Comparison of ENCODE assay signal across 8 mouse cellular contexts in genomic region chr6:14900579-14901021, GRCm38 (mm10). TPM values are rescaled to one million over a fixed set of nuclear protein-coding genes. Genes with fewer than 3 reads are reported as not detected.
A peak's percentile ranks its signal among the peaks of the same experiment; 100 is the strongest.
DNase-seq lines count a peak whose midpoint lies in the region; ATAC-seq and TF ChIP-seq lines count a peak whose summit lies in the region.

No protein-coding gene starts in this region.

- WGBS in hindbrain, embryonic 11.5 days = 1% methylated on average over 20 of the region's 20 CpGs

- peak; percentile 54 for DNase-seq in ES-E14 (ENCODE audit: low read depth, low spot score)
- DNase-seq in cerebellum, adult 9-11 months = peak; percentile 22
- DNase-seq in frontal cortex, postnatal 14 days (ENCODE audit: low spot score in 2 of 2) = peak; percentile 60
- peak; percentile 82 for DNase-seq in hindbrain, embryonic 11.5 days (ENCODE audit: low spot score)
- DNase-seq in layer of hippocampus, postnatal 25 days (ENCODE audit: extremely low spot score in 1 of 2, low spot score in 1 of 2) = peak; percentile 39 to 41
- DNase-seq in lung, postnatal 10 days = peak; percentile 83
- DNase-seq in right cerebral cortex, postnatal 25 days = peak; percentile 75

- peak overlapping the region; percentile 71 to 72 for H3K4me3 ChIP-seq in ES-E14 (ENCODE audit: insufficient read depth in 1 of 2, low read depth in 1 of 2, low read length in 2 of 2, poor library complexity in 1 of 2, severe bottlenecking in 1 of 2)
- peak overlapping the region; percentile 76 for H3K4me3 ChIP-seq in hindbrain, embryonic 11.5 days (ENCODE audit: low read depth, low read length)

- H3K27ac ChIP-seq in ES-E14 (ENCODE audit: insufficient read depth, low read depth, low read length, poor library complexity, severe bottlenecking) = no peak overlapping the region
- peak overlapping the region; percentile 77 for H3K27ac ChIP-seq in hindbrain, embryonic 11.5 days (ENCODE audit: low read depth, low read length)

- peak overlapping the region; percentile 47; the same call in 1 of the 2 replicates for H3K9ac ChIP-seq in ES-E14 (ENCODE audit: insufficient read depth, low read depth, low read length, poor library complexity, severe bottlenecking)
- H3K9ac ChIP-seq in hindbrain, embryonic 11.5 days (ENCODE audit: low read depth, low read length) = peak overlapping the region; percentile 79

- H3K4me1 ChIP-seq in ES-E14 (ENCODE audit: control insufficient read depth in 2 of 2, insufficient read depth in 2 of 2, low read length in 2 of 2, poor library complexity in 1 of 2) = peaks cover 0 to 3% of the 10 kb centered on the region in 2 experiments; a peak in 1 of 4 replicates
- peaks cover 8% of the 10 kb centered on the region for H3K4me1 ChIP-seq in hindbrain, embryonic 11.5 days (replicated peaks; ENCODE audit: control insufficient read depth, insufficient read depth, low read length)

- peak; percentile 85 for ATAC-seq in hindbrain, embryonic 11.5 days (ENCODE audit: low FRiP score)
- ATAC-seq in erythroid progenitor cell, adult 5-6 weeks (replicated peaks; ENCODE audit: low FRiP score, poor library complexity, severe bottlenecking) = no peak

- H3K9me3 ChIP-seq in ES-E14 (ENCODE audit: control insufficient read depth, insufficient read depth, low read depth, low read length) = no peaks in the 10 kb centered on the region
- no peaks in the 10 kb centered on the region for H3K9me3 ChIP-seq in hindbrain, embryonic 11.5 days (ENCODE audit: control insufficient read depth, low read length)

- H3K4me2 ChIP-seq in hindbrain, embryonic 11.5 days (replicated peaks; ENCODE audit: low read depth, low read length) = peak overlapping the region; percentile 94

- in situ Hi-C loops in ES-E14 (cut with MboI; ENCODE audit: low sequenced_read_pairs in 2 of 2, unreplicated experiment in 2 of 2) = no loop called here

- H3K36me3 ChIP-seq in ES-E14 (ENCODE audit: control insufficient read depth, insufficient read depth, low read length, poor library complexity, severe bottlenecking) = no peaks in the 10 kb centered on the region
- H3K36me3 ChIP-seq in hindbrain, embryonic 11.5 days (ENCODE audit: control insufficient read depth, insufficient read depth, low read length) = no peaks in the 10 kb centered on the region

- no peaks in the 10 kb centered on the region; the same call in 1 of the 2 replicates for H3K27me3 ChIP-seq in hindbrain, embryonic 11.5 days (ENCODE audit: control insufficient read depth, insufficient read depth, low read length)

TF ChIP-seq in ES-E14, 5 proteins besides CTCF, POLR2A, EP300 and RAD21:
- no peak for TF ChIP-seq ZNF384 (IDR thresholded peaks at IDR 0.05; ENCODE audit: low read depth, low read length)
- no peak for TF ChIP-seq HCFC1 (IDR thresholded peaks at IDR 0.05; ENCODE audit: borderline replicate concordance, insufficient read depth, low read length)
- TF ChIP-seq CHD2 (IDR thresholded peaks at IDR 0.05; ENCODE audit: low read depth, low read length) = no peak
TF ChIP-seq in ES-E14: peak in this region for 0.

RNA-seq across cellular contexts. Expression of gene Foxp2, which starts 0.5 kb away (rescaled TPM):
- total RNA-seq in ES-E14 (2012; rRNA removed) = 0.09 TPM in 1 of 2 replicates, not detected in the other
- polyA plus RNA-seq in hindbrain, embryonic 11.5 days (2014; fragmentation: Nextera tagmentation; extraction: Ambion mirVana) = 26.4 and 35.6 TPM in 2 replicates
- 1 to 10 TPM; 1.3 to 2.0 TPM for total RNA-seq in layer of hippocampus, postnatal 25 days (2021)
- total RNA-seq in erythroid progenitor cell, adult 5-6 weeks (2015; ENCODE audit: low replicate concordance) = not detected in 2 replicates
- 1.4 TPM in 1 of 2 replicates, not detected in the other for total RNA-seq in erythroid progenitor cell, adult 5-6 weeks (2017; ENCODE audit: low replicate concordance)

Comparison
In these comparisons a context has a peak if more than half of its experiments do, and no peak if none do; other contexts are left out.
1. DNase-seq: peak in every context shown above with its lines; median percentile 83 in lung, postnatal 10 days; 82 in hindbrain, embryonic 11.5 days; 75 in right cerebral cortex, postnatal 25 days; 60 in frontal cortex, postnatal 14 days; 54 in ES-E14; 40 in layer of hippocampus, postnatal 25 days; 22 in cerebellum, adult 9-11 months.